Mouse (Mus musculus) brain, embryonic 18.5 days (tissue): Measurements from ENCODE around the gene Hist1h2bc.

Experiments
- DNase-seq: peaks from one replicate; pipeline ENCODE4 v3.0.0-alpha.2; 2012; ENCODE audit warnings: low read depth, low spot score

Hist1h2bc gene

DNA sequence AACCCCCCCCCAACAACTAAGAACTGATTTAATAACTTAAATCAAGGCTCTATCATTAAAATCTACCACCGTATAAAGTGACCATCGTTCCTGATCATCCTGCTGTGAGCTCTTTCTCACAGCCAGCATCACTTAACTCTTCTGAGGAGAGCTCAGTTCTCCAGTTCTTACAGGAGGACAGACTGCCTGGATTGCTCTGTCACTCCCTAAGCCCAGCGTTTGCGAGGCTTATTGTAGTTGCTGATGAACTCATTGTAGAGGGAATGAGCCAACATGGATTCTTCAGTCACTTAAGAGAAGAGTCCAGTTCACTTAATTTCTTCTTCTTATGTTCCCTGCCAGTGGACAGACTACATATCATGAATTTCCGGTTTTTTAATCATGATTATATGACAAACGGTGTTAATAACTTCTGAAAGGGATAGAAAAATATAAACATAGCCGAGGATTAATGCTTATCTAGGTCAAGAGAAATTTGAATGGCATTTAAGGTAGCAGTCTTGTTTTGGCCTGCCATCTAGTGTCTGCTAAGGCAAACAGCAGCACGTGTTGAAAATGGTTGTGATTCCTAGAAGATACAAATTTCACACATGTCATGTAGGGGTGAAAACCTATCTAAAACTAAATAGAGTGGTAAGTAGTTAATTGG lies 48.3 kb downstream of the Hist1h2bc start:
- DNase-seq: no peak

GRCm38 (mm10) chr13:23737091-23737490 lies 53.1 kb downstream of the Hist1h2bc start:
- DNase-seq: no peak

DNA sequence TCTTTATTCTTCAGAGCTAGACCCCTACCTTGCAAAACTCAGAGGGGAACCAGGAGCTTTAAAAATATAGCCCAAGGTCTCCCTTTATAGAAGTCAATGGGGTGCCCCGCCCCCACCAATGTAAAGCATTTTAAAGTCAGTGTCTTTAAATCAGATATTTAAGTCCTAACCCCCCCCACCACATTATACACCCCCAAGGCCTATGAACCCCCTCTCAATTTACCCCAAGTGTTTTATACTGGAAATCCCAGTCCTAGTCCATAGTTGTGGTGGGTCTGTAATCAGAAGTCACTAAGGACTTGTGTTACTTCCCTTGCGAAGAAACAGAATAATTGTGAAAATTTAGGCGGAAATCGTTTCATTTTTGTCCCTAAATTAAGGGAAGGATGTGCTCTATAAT lies 54.0 kb downstream of the Hist1h2bc start:
- DNase-seq: no peak

DNA sequence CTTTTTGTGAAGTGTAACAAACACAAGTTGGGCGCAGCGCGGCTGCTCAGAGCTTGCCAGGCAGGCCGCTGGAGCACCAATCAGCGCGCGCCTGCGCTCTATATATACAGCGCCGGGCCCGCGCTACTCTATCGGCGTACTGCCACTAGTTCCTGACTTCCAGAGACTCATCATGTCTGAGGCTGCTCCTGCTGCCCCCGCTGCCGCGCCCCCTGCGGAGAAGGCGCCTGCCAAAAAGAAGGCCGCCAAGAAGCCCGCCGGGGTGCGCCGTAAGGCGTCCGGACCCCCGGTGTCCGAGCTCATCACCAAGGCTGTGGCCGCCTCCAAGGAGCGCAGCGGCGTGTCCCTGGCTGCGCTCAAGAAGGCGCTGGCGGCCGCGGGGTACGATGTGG lies 54.7 kb downstream of the Hist1h2bc start, which contains the start of gene Hist1h1c:
TSS of gene Hist1h1c (plus strand) at position 132 of the 392 bp plus-strand sequence.
- DNase-seq: no peak

- DNase-seq: peak; percentile 88
These were observed 55.3 kb downstream of the Hist1h2bc start for GRCm38 (mm10) chr13:23739069-23739921.

DNA sequence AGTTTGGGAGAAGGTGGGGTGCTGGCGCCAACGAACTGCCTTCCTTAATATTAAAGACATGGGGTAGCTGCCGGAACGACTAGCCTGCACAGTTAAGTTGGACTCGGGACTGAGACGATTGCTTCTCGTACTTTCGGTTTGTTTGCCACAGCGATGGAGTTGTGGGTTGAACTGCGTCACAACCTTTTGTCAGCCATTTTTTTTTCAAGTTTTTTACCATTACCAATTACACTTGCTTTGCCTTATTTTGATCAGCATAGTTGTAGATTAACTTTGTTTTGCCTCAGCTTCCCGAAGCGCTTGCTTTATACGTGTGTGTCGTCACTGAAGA lies 55.9 kb downstream of the Hist1h2bc start:
- no peak for DNase-seq

GRCm38 (mm10) chr13:23740256-23740840 lies 56.3 kb downstream of the Hist1h2bc start:
- no peak for DNase-seq

- DNase-seq: no peak
These were observed 56.9 kb downstream of the Hist1h2bc start for GRCm38 (mm10) chr13:23740910-23741309.

DNA sequence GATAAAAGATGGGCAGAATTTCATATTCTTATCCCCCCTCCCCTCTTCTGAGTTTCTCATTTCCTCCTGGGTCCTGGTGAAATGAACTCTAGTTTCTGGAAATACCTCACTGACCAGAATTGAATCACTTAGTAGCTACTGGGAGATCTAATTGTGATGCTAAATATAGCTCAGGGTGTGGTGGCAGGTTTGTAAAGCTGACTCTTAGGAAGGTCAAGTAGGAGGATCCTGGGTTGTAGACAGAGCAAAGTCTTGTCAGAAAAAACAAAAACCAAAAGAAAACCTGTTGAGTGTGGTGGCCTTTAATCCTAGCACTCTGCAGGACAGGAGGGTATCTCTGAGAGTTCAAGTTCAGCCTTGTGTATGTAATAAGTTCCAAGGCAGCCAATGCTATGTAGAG lies 58.0 kb downstream of the Hist1h2bc start:
- DNase-seq: no peak
